Mouse (Mus musculus): ENCODE measurements around the gene Arhgef26. TPM values are rescaled to one million over a fixed set of nuclear protein-coding genes. Genes with fewer than 3 reads are reported as not detected.

The Arhgef26 gene
- total RNA-seq, 2 experiments from 2014 or later = 2.9 to 3.4 TPM

- no peak for DNase-seq
- intact Hi-C loops (cut with DNase I) = no loop called here
These were observed 102.4 kb downstream of the Arhgef26 start for GRCm38 (mm10) chr3:62440431-62440969.

- intact Hi-C loops (cut with DNase I) = no loop called here
- DNase-seq = no peak
These were observed 105.5 kb downstream of the Arhgef26 start for GRCm38 (mm10) chr3:62443582-62444194.

- intact Hi-C loops (cut with DNase I) = no loop called here
- DNase-seq = no peak
These were observed 108.1 kb downstream of the Arhgef26 start for GRCm38 (mm10) chr3:62446271-62446670.

GRCm38 (mm10) chr3:62447151-62447550 lies 109.0 kb downstream of the Arhgef26 start:
- DNase-seq = peak; percentile 8 to 9
- intact Hi-C loops (cut with DNase I) = no loop called here

GRCm38 (mm10) chr3:62449871-62450496 lies 111.8 kb downstream of the Arhgef26 start:
- DNase-seq = no peak
- intact Hi-C loops (cut with DNase I) = no loop called here

GRCm38 (mm10) chr3:62452961-62453360 lies 114.8 kb downstream of the Arhgef26 start:
- intact Hi-C loops (cut with DNase I) = no loop called here
- DNase-seq = no peak

GRCm38 (mm10) chr3:62454096-62454495 lies 116.0 kb downstream of the Arhgef26 start:
- DNase-seq = no peak
- intact Hi-C loops (cut with DNase I) = no loop called here

- DNase-seq = no peak
- intact Hi-C loops (cut with DNase I) = loop anchor here (5.0 kb wide), 3 partner anchors 114 to 1214 kb away; no protein-coding TSS in a partner anchor
These were observed 117.7 kb downstream of the Arhgef26 start for GRCm38 (mm10) chr3:62455854-62456253.

GRCm38 (mm10) chr3:62458284-62459013 lies 120.3 kb downstream of the Arhgef26 start:
- intact Hi-C loops (cut with DNase I) = loop anchor here (5.0 kb wide), 3 partner anchors 116 to 1216 kb away; no protein-coding TSS in a partner anchor
- DNase-seq = peak; percentile 62 to 79

- intact Hi-C loops (cut with DNase I) = loop anchor here (5.0 kb wide), 3 partner anchors 117 to 1217 kb away; no protein-coding TSS in a partner anchor
- no peak for DNase-seq
These were observed 121.3 kb downstream of the Arhgef26 start for GRCm38 (mm10) chr3:62459483-62459882.

GRCm38 (mm10) chr3:62464276-62464675 lies 126.1 kb downstream of the Arhgef26 start:
- intact Hi-C loops (cut with DNase I) = no loop called here
- no peak for DNase-seq

- intact Hi-C loops (cut with DNase I) = no loop called here
- no peak for DNase-seq
These were observed 132.0 kb downstream of the Arhgef26 start for GRCm38 (mm10) chr3:62470179-62470578.

- intact Hi-C loops (cut with DNase I) = no loop called here
- DNase-seq = no peak
These were observed 146.2 kb downstream of the Arhgef26 start for GRCm38 (mm10) chr3:62484340-62484739.

GRCm38 (mm10) chr3:62492568-62492967 lies 154.4 kb downstream of the Arhgef26 start:
- intact Hi-C loops (cut with DNase I) = no loop called here
- no peak for DNase-seq

- DNase-seq = no peak
- intact Hi-C loops (cut with DNase I) = no loop called here
These were observed 161.2 kb downstream of the Arhgef26 start for GRCm38 (mm10) chr3:62499327-62499726.

GRCm38 (mm10) chr3:62505166-62505900 lies 167.2 kb downstream of the Arhgef26 start:
- intact Hi-C loops (cut with DNase I) = no loop called here

GRCm38 (mm10) chr3:62506488-62507205 lies 168.5 kb downstream of the Arhgef26 start, which contains the start of gene Dhx36:
Gene Dhx36, minus strand, starts transcription at chr3:62507004.
- DNase-seq = peak; percentile 96 to 99
- intact Hi-C loops (cut with DNase I) = no loop called here

More at GRCm38 (mm10) chr3:62505166-62505900, 167.2 kb downstream of the Arhgef26 start:
- DNase-seq = no peak

- no peak for DNase-seq
- intact Hi-C loops (cut with DNase I) = no loop called here
These were observed 169.1 kb downstream of the Arhgef26 start for GRCm38 (mm10) chr3:62507206-62507647.

All from heart, postnatal 14 days (tissue).